Mouse (Mus musculus) left cerebral cortex, adult 18-20 months (tissue): ENCODE measurements around the gene Gm6358. TPM values are rescaled to one million over a fixed set of nuclear protein-coding genes. Genes with fewer than 3 reads are reported as not detected.
"Not testable (repeated sequence)": the region's sequence is repeated elsewhere in the genome, so short reads cannot be mapped to it uniquely, and the experiment has no call there.

ENCODE experiments used
- DNase-seq, 2 experiments: peaks; one replicate each; pipeline ENCODE4 v3.0.0; 2021 to 2022; ENCODE audit warnings: low spot score in 2 of 2, mixed read lengths in 1 of 2
- long read RNA-seq, 2 experiments: library from polyadenylated mRNA; stranded (forward); transcript quantifications; one replicate each; pipeline ENCODE4 v2.0.0; 2021
- total RNA-seq, 2 experiments: library from RNA; stranded (reverse); gene quantifications; 2 replicates each; pipeline ENCODE4 v1.2.3; 2021

The Gm6358 gene
- total RNA-seq = not detected
- long read RNA-seq, experiment 1 = 0 reads
- long read RNA-seq, experiment 2 = 0 reads

- no peak for DNase-seq
Measured at GRCm38 (mm10) chr16:89140551-89140950, at the start of gene Gm6358. Gene Gm6358 (plus strand): TSS chr16:89140851.

GRCm38 (mm10) chr16:89150786-89151185 lies 10.1 kb downstream of the Gm6358 start, which contains the start of gene Gm10061:
Gene Gm10061 (plus strand): TSS chr16:89151086.
- DNase-seq = no peak

- DNase-seq = no peak
Measured at GRCm38 (mm10) chr16:89157652-89158051, 17.0 kb downstream of the Gm6358 start, which contains the start of gene Gm9789. Gene Gm9789 (plus strand): TSS chr16:89157952.

- DNase-seq = not testable (repeated sequence)
Measured at GRCm38 (mm10) chr16:89169190-89169589, 28.5 kb downstream of the Gm6358 start, which contains the start of gene Gm7735. Gene Gm7735 (plus strand): TSS chr16:89169490.

- no peak for DNase-seq
Measured at GRCm38 (mm10) chr16:89174435-89174834, 33.8 kb downstream of the Gm6358 start, which contains the start of gene 1110057P08Rik. Gene 1110057P08Rik (plus strand): TSS chr16:89174735.

GRCm38 (mm10) chr16:89188621-89189020 lies 48.0 kb downstream of the Gm6358 start:
- DNase-seq = no peak

Other genes starting within 250 kb of the Gm6358 start
- not detected for gene Krtap19-5, start 244.4 kb upstream of the Gm6358 start, total RNA-seq
- gene Krtap19-9b, start 208.6 kb upstream of the Gm6358 start, total RNA-seq = not detected
- not detected for gene Krtap16-3, start 178.0 kb upstream of the Gm6358 start, total RNA-seq
- not detected for gene Krtap22-2, start 130.1 kb upstream of the Gm6358 start, total RNA-seq
- not detected for gene Gm10229, start 125.6 kb upstream of the Gm6358 start, total RNA-seq
- not detected for gene Krtap6-1, start 109.2 kb upstream of the Gm6358 start, total RNA-seq
- gene Gm10228, start 99.4 kb upstream of the Gm6358 start, total RNA-seq = not detected
- gene Krtap6-5, start 93.0 kb upstream of the Gm6358 start, total RNA-seq = not detected
- not detected for gene 1110025L11Rik, start 76.8 kb upstream of the Gm6358 start, total RNA-seq
- gene Krtap6-3, start 56.8 kb upstream of the Gm6358 start, total RNA-seq = not detected
- not detected for gene Gm10061, start 10.2 kb downstream of the Gm6358 start, total RNA-seq
- not detected for gene Gm9789, start 17.1 kb downstream of the Gm6358 start, total RNA-seq
- not detected for gene Gm7735, start 28.6 kb downstream of the Gm6358 start, total RNA-seq
- gene 1110057P08Rik, start 33.9 kb downstream of the Gm6358 start, total RNA-seq = not detected
- not detected for gene Krtap20-2, start 65.0 kb downstream of the Gm6358 start, total RNA-seq